Mouse (Mus musculus) spleen, adult 2 months (tissue): ENCODE data around the gene Dpep2nb. TPM values are rescaled to one million over a fixed set of nuclear protein-coding genes. Genes with fewer than 3 reads are reported as not detected.

Experiments used
- DNase-seq, 2 experiments: peaks; one replicate each; pipeline versions ENCODE4 v3.0.0 to v3.0.0-alpha.2; 2012 to 2021; ENCODE audit warnings: low spot score in 2 of 2, low read depth in 1 of 2
- H3K27ac ChIP-seq: fragments of 200-500 bp; 2 replicates; pipeline ENCODE4 v1.5.1; 2012; ENCODE audit warnings: low read length, inconsistent platforms; ENCODE audit not compliant: insufficient read depth
- H3K27me3 ChIP-seq: fragments of 200-500 bp; 2 replicates; pipeline ENCODE4 v1.6.1; 2012; ENCODE audit warnings: mild to moderate bottlenecking, moderate library complexity, low read length, inconsistent platforms; ENCODE audit not compliant: control insufficient read depth, insufficient read depth
- H3K36me3 ChIP-seq: fragments of 200-500 bp; 2 replicates; pipeline ENCODE4 v1.6.1; 2012; ENCODE audit warnings: mild to moderate bottlenecking, low read length, inconsistent platforms; ENCODE audit not compliant: control insufficient read depth, insufficient read depth
- H3K4me1 ChIP-seq: fragments of 200-500 bp; 2 replicates; pipeline ENCODE4 v1.6.1; 2011; ENCODE audit warnings: inconsistent platforms; ENCODE audit not compliant: control insufficient read depth, insufficient read depth, insufficient read length
- H3K4me3 ChIP-seq: fragments of 200-500 bp; 2 replicates; pipeline ENCODE4 v1.5.1; 2011; ENCODE audit warnings: mild to moderate bottlenecking, inconsistent platforms; ENCODE audit not compliant: insufficient read depth, insufficient read length; ENCODE audit errors: extremely low read depth
- CTCF ChIP-seq: fragments of 200-500 bp; IDR thresholded peaks from 2 replicates; pipeline ENCODE4 v1.5.1; 2011; ENCODE audit warnings: mild to moderate bottlenecking, inconsistent platforms; ENCODE audit not compliant: insufficient read depth, insufficient read length, insufficient replicate concordance; ENCODE audit errors: extremely low read depth
- POLR2A ChIP-seq: fragments of 200-500 bp; IDR thresholded peaks from 2 replicates; pipeline ENCODE4 v1.6.1; 2011; ENCODE audit warnings: low read depth, low read length, inconsistent platforms
- WGBS: fragments of 180-500 bp; shearing (Covaris S2); methylation state at CpG from one replicate; pipeline ENCODE4 v1.1.7; 2018; 5-methylcytosine and 5-hydroxymethylcytosine counted together
- polyA plus RNA-seq: library from polyadenylated mRNA; depleted of rRNA; stranded (reverse); fragments of >200 nt; gene quantifications from 2 replicates; pipeline ENCODE4 v1.2.3, GENCODE M21; 2012; rRNA removed

Dpep2nb gene
- not detected in 2 replicates for polyA plus RNA-seq

DNA sequence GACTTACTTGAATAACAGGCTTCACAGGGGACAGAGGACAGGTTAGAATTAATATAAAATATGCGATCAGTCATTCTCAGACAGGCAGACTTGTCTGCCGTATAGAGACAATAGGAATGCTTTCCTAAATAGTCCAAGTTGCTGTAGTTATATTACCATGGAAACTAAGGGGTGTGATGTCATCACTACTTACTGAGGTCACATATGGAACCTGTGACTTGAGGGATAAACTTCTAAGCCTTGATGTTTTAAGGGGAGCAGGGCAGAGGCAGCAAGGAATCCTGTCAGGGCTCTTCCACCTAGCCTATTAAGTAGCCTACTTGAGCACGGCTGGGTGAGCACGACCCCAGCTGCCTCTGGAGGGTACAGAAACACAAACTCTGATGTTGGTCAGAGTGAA lies at the start of gene Dpep2nb:
Gene Dpep2nb, minus strand, starts transcription at position 101 of the 400 bp plus-strand sequence.
- Histone ChIP-seq H3K36me3 (no peaks in the 10 kb centered on the region), H3K4me1 (peaks cover 4% of the 10 kb centered on the region; the same call in 1 of the 2 replicates), H3K4me3 (no peak within 1 kb of the TSS), H3K27ac (no peak within 1 kb of the TSS), H3K27me3 (no peaks in the 10 kb centered on the region)
- no peak for DNase-seq
- 85% methylated on average over 4 of the region's 4 CpGs for WGBS
- TF ChIP-seq POLR2A, result no peak
- no peak for TF ChIP-seq CTCF

GRCm38 (mm10) chr8:106055038-106055437 lies 49.3 kb upstream of the Dpep2nb start:
- H3K36me3 ChIP-seq, result no peaks in the 10 kb centered on the region
- H3K4me3 ChIP-seq, result peak overlapping the region; percentile 36
- no peaks in the 10 kb centered on the region for H3K27me3 ChIP-seq
- no peak for TF ChIP-seq CTCF
- TF ChIP-seq POLR2A, result no peak; the same call in 1 of the 2 replicates
- H3K4me1 ChIP-seq, result peaks cover 39% of the 10 kb centered on the region
- WGBS, result 13% methylated on average over 3 of the region's 3 CpGs
- DNase-seq, result peak in 1 of 2 experiments; percentile 56
- H3K27ac ChIP-seq, result peak overlapping the region; percentile 99

GRCm38 (mm10) chr8:106054190-106054811 lies 48.5 kb upstream of the Dpep2nb start:
- peak; percentile 90 to 96 for DNase-seq
- Histone ChIP-seq H3K27me3 (no peaks in the 10 kb centered on the region), H3K27ac (peak overlapping the region; percentile 99), H3K4me3 (peak overlapping the region; percentile 36; the same call in 1 of the 2 replicates), H3K4me1 (peaks cover 39% of the 10 kb centered on the region), H3K36me3 (no peaks in the 10 kb centered on the region)
- TF ChIP-seq POLR2A, result peak; percentile 58; the same call in 1 of the 2 replicates
- no peak for TF ChIP-seq CTCF
- WGBS, result 5% methylated on average over 6 of the region's 6 CpGs

GRCm38 (mm10) chr8:106052510-106053089 lies 46.8 kb upstream of the Dpep2nb start:
- H3K4me1 ChIP-seq, result peaks cover 39% of the 10 kb centered on the region

GRCm38 (mm10) chr8:106051068-106051467 lies 45.3 kb upstream of the Dpep2nb start:
- H3K4me1 ChIP-seq, result peaks cover 27% of the 10 kb centered on the region
- DNase-seq, result no peak
- H3K4me3 ChIP-seq, result peak overlapping the region; percentile 55; the same call in 1 of the 2 replicates
- WGBS, result 50% methylated on average over 3 of the region's 3 CpGs
- no peaks in the 10 kb centered on the region for H3K27me3 ChIP-seq
- H3K36me3 ChIP-seq, result no peaks in the 10 kb centered on the region
- no peak for TF ChIP-seq POLR2A
- TF ChIP-seq CTCF, result no peak
- peak overlapping the region; percentile 99 for H3K27ac ChIP-seq

More at GRCm38 (mm10) chr8:106052510-106053089, 46.8 kb upstream of the Dpep2nb start:
- DNase-seq, result peak; percentile 87 to 94
- Histone ChIP-seq H3K36me3 (no peaks in the 10 kb centered on the region), H3K27ac (peak overlapping the region; percentile 99), H3K27me3 (no peaks in the 10 kb centered on the region), H3K4me3 (peak overlapping the region; percentile 55)
- WGBS, result 25% methylated on average over 9 of the region's 9 CpGs
- TF ChIP-seq POLR2A, result peak; percentile 72
- TF ChIP-seq CTCF, result no peak

GRCm38 (mm10) chr8:106049840-106050239 lies 44.1 kb upstream of the Dpep2nb start:
- Histone ChIP-seq H3K36me3 (no peaks in the 10 kb centered on the region), H3K4me1 (peaks cover 17% of the 10 kb centered on the region), H3K4me3 (no peak overlapping the region), H3K27me3 (no peaks in the 10 kb centered on the region), H3K27ac (no peak overlapping the region)
- DNase-seq, result no peak
- 90% methylated on average over 6 of the region's 6 CpGs for WGBS
- no peak for TF ChIP-seq POLR2A
- TF ChIP-seq CTCF, result no peak
